Mouse (Mus musculus): ENCODE data around the gene Dus3l.

Dus3l gene

GRCm38 (mm10) chr17:56792588-56792987 is 28.0 kb downstream of the Dus3l start:
- no peak for DNase-seq (ENCODE audit: low spot score)

- no peak for DNase-seq (ENCODE audit: low spot score)
Measured at GRCm38 (mm10) chr17:56793614-56794319, 29.2 kb downstream of the Dus3l start.

- DNase-seq (ENCODE audit: low spot score): no peak
Measured at GRCm38 (mm10) chr17:56799276-56799675, 34.7 kb downstream of the Dus3l start.

GRCm38 (mm10) chr17:56802065-56802464 is 37.5 kb downstream of the Dus3l start:
- DNase-seq (ENCODE audit: low spot score): no peak

- DNase-seq (ENCODE audit: low spot score): no peak
Measured at GRCm38 (mm10) chr17:56804952-56805351, 40.4 kb downstream of the Dus3l start.

GRCm38 (mm10) chr17:56805784-56806183 is 41.2 kb downstream of the Dus3l start:
- DNase-seq (ENCODE audit: low spot score): no peak

GRCm38 (mm10) chr17:56808518-56808917 is 44.0 kb downstream of the Dus3l start:
- peak; percentile 67 for DNase-seq (ENCODE audit: low spot score)

GRCm38 (mm10) chr17:56810245-56810644 is 45.7 kb downstream of the Dus3l start:
- DNase-seq (ENCODE audit: low spot score): peak; percentile 87

- DNase-seq (ENCODE audit: low spot score): peak; percentile 73
Measured at GRCm38 (mm10) chr17:56814316-56815056, 49.9 kb downstream of the Dus3l start.

- DNase-seq (ENCODE audit: low spot score): no peak
Measured at GRCm38 (mm10) chr17:56815057-56815345, 50.4 kb downstream of the Dus3l start.

- no peak for DNase-seq (ENCODE audit: low spot score)
Measured at GRCm38 (mm10) chr17:56818067-56818636, 53.6 kb downstream of the Dus3l start.

- no peak for DNase-seq (ENCODE audit: low spot score)
Measured at GRCm38 (mm10) chr17:56819032-56819545, 54.5 kb downstream of the Dus3l start.

Measured in ovary, postnatal 14 days (tissue).